Mouse (Mus musculus) limb, embryonic 14.5 days (tissue): ENCODE data around the gene Lhx8. TPM values are rescaled to one million over a fixed set of nuclear protein-coding genes. Genes with fewer than 3 reads are reported as not detected.

Experiments used
- ATAC-seq: fragments of 200-750 bp; cut with Nextera tagmentation; 2 replicates; pipeline ENCODE4 v1.8.0; 2017; ENCODE audit warnings: low read depth, moderate number of reproducible peaks, moderate TSS enrichment; ENCODE audit not compliant: low FRiP score
- DNase-seq: peaks from one replicate; pipeline ENCODE4 v3.0.0-alpha.2; 2015; ENCODE audit warnings: low spot score
- H3K27ac ChIP-seq: fragments of 300-500 bp; sonication (generic); replicated peaks from 2 replicates; pipeline ENCODE4 v1.5.1; 2014; ENCODE audit warnings: low read depth, mild to moderate bottlenecking, low read length, moderate library complexity, mixed read lengths
- H3K27me3 ChIP-seq: fragments of 300-500 bp; sonication (generic); 2 replicates; pipeline ENCODE4 v1.6.1; 2014; ENCODE audit warnings: low read length, mixed read lengths; ENCODE audit not compliant: control insufficient read depth, insufficient read depth
- H3K36me3 ChIP-seq: fragments of 300-500 bp; sonication (generic); 2 replicates; pipeline ENCODE4 v1.6.1; 2014; ENCODE audit warnings: mild to moderate bottlenecking, low read length, moderate library complexity, mixed read lengths; ENCODE audit not compliant: control insufficient read depth, insufficient read depth
- H3K4me1 ChIP-seq: fragments of 300-500 bp; sonication (generic); 2 replicates; pipeline ENCODE4 v1.6.1; 2014; ENCODE audit warnings: antibody characterized with exemption, low read length, mixed read lengths; ENCODE audit not compliant: control insufficient read depth, insufficient read depth
- H3K4me2 ChIP-seq: fragments of 300-500 bp; sonication (generic); replicated peaks from 2 replicates; pipeline ENCODE4 v1.6.1; 2014; ENCODE audit warnings: low read depth, mild to moderate bottlenecking, low read length, moderate library complexity; ENCODE audit not compliant: severe bottlenecking
- H3K4me3 ChIP-seq: fragments of 300-500 bp; sonication (generic); replicated peaks from 2 replicates; pipeline ENCODE4 v1.5.1; 2014; ENCODE audit warnings: low read length
- H3K9ac ChIP-seq: fragments of 300-500 bp; sonication (generic); 2 replicates; pipeline ENCODE4 v1.6.1; 2014; ENCODE audit warnings: mild to moderate bottlenecking, low read depth, low read length, moderate library complexity; ENCODE audit not compliant: severe bottlenecking
- H3K9me3 ChIP-seq: fragments of 300-500 bp; sonication (generic); 2 replicates; pipeline ENCODE4 v1.6.1; 2016; ENCODE audit warnings: low read length; ENCODE audit not compliant: control insufficient read depth
- POLR2A ChIP-seq: fragments of 200-500 bp; IDR thresholded peaks from 2 replicates; pipeline ENCODE4 v1.8.0; 2012; ENCODE audit warnings: inconsistent platforms, mild to moderate bottlenecking, moderate library complexity, borderline replicate concordance; ENCODE audit not compliant: insufficient read depth, insufficient read length; ENCODE audit errors: extremely low read depth
- WGBS: fragments of 180-500 bp; shearing (Covaris S2); extraction: QIAGEN DNeasy Blood & Tissue Kit; methylation state at CpG from one replicate; pipeline ENCODE4 v1.1.7; 2014; 5-methylcytosine and 5-hydroxymethylcytosine counted together
- polyA plus RNA-seq, 2 experiments: library from polyadenylated mRNA; depleted of rRNA in 1 of 2; stranded (reverse) in 1 of 2; unstranded in 1 of 2; fragments of >200 nt; fragmentation: Nextera tagmentation in 1 of 2; extraction: Ambion mirVana in 1 of 2; gene quantifications; 2 replicates each; pipeline versions ENCODE4 v1.2.1 to v1.2.3; 2012 to 2014

Lhx8 gene
- polyA plus RNA-seq, 2 experiments, result 2.2 to 2.9 TPM

- H3K4me2 ChIP-seq, result no peak overlapping the region
- H3K9ac ChIP-seq, result no peak overlapping the region
- no peak for TF ChIP-seq POLR2A
- H3K36me3 ChIP-seq, result no peaks in the 10 kb centered on the region
- 0 out of 2 replicates have a peak, but pooled peaks cover 9% of the 10 kb centered on the region for H3K27me3 ChIP-seq
- no peaks in the 10 kb centered on the region for H3K4me1 ChIP-seq
- ATAC-seq, result no peak
- DNase-seq, result no peak
- no peaks in the 10 kb centered on the region for H3K9me3 ChIP-seq
- 85% methylated on average over 2 of the region's 2 CpGs for WGBS
- no peak overlapping the region for H3K4me3 ChIP-seq
- no peak overlapping the region for H3K27ac ChIP-seq
Observed at GRCm38 (mm10) chr3:154290351-154290750, 40.1 kb downstream of the Lhx8 start.

GRCm38 (mm10) chr3:154288429-154289069 lies 41.9 kb downstream of the Lhx8 start:
- Histone ChIP-seq H3K9ac (no peak overlapping the region), H3K9me3 (no peaks in the 10 kb centered on the region), H3K4me1 (peaks cover 2% of the 10 kb centered on the region), H3K4me2 (no peak overlapping the region), H3K36me3 (no peaks in the 10 kb centered on the region), H3K27me3 (0 out of 2 replicates have a peak, but pooled peaks cover 9% of the 10 kb centered on the region), H3K27ac (no peak overlapping the region), H3K4me3 (no peak overlapping the region)
- no peak for TF ChIP-seq POLR2A
- ATAC-seq (no peak), DNase-seq (no peak)
- 84% methylated on average over 4 of the region's 4 CpGs for WGBS

- Histone ChIP-seq H3K9me3 (no peaks in the 10 kb centered on the region), H3K27ac (no peak overlapping the region), H3K36me3 (no peaks in the 10 kb centered on the region), H3K27me3 (no peaks in the 10 kb centered on the region), H3K4me2 (no peak overlapping the region), H3K9ac (no peak overlapping the region), H3K4me3 (no peak overlapping the region), H3K4me1 (peaks cover 2% of the 10 kb centered on the region)
- WGBS, result 66% methylated on average over 2 of the region's 2 CpGs
- TF ChIP-seq POLR2A, result no peak
- ATAC-seq (0 out of 2 replicates have a peak, but pooled peaks have one; percentile 41), DNase-seq (no peak)
Observed at GRCm38 (mm10) chr3:154287217-154287616, 43.2 kb downstream of the Lhx8 start.

GRCm38 (mm10) chr3:154285351-154285750 lies 45.1 kb downstream of the Lhx8 start:
- 37% methylated on average over 4 of the region's 4 CpGs for WGBS
- no peak overlapping the region for H3K4me3 ChIP-seq
- no peak overlapping the region for H3K9ac ChIP-seq
- H3K27ac ChIP-seq, result no peak overlapping the region
- no peaks in the 10 kb centered on the region for H3K27me3 ChIP-seq
- H3K36me3 ChIP-seq, result no peaks in the 10 kb centered on the region
- no peak overlapping the region for H3K4me2 ChIP-seq
- ATAC-seq (no peak), DNase-seq (no peak)
- TF ChIP-seq POLR2A, result no peak
- H3K9me3 ChIP-seq, result no peaks in the 10 kb centered on the region
- peaks cover 2% of the 10 kb centered on the region for H3K4me1 ChIP-seq

- no peak for TF ChIP-seq POLR2A
- 25% methylated on average over 3 of the region's 3 CpGs for WGBS
- Histone ChIP-seq H3K4me1 (peaks cover 2% of the 10 kb centered on the region), H3K4me2 (no peak overlapping the region), H3K9me3 (no peaks in the 10 kb centered on the region), H3K36me3 (no peaks in the 10 kb centered on the region), H3K9ac (no peak overlapping the region), H3K27me3 (no peaks in the 10 kb centered on the region), H3K27ac (no peak overlapping the region), H3K4me3 (no peak overlapping the region)
- DNase-seq, result no peak
- 0 out of 2 replicates have a peak, but pooled peaks have one; percentile 19 for ATAC-seq
Observed at GRCm38 (mm10) chr3:154284260-154284659, 46.2 kb downstream of the Lhx8 start.
